Mouse (Mus musculus) embryo, embryonic 10 days (tissue): Measurements from ENCODE around the gene Sidt1.
A peak's percentile ranks its signal among the peaks of the same experiment; 100 is the strongest.

Source experiments
- DNase-seq: peaks from one replicate; pipeline ENCODE4 v3.0.0-alpha.2; 2015; ENCODE audit warnings: low spot score

The Sidt1 gene

GRCm38 (mm10) chr16:44332861-44333284 is at the start of gene Sidt1:
TSS of gene Sidt1 (minus strand) at chr16:44333196.
- peak; percentile 25 for DNase-seq

DNA sequence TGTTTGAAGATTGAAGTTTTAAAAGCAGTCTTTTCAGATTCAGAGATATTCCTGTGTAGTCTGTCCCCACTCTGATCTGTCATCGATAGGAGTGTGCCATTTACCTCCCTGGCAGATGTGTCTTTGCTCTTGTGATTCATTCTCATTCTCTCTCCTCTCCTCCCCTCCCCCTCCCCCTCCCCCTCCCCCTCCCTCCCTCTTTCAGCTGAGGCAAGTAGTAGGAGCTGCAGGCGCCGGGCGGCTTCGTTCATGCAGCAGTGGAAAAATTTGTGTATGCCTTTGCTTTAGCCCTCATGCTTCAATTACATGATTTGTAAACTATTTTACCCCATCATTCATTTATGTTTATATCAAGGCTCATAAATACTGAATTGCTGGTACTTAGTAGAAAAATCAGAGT is 48.6 kb upstream of the Sidt1 start:
- DNase-seq: peak; percentile 10

DNA sequence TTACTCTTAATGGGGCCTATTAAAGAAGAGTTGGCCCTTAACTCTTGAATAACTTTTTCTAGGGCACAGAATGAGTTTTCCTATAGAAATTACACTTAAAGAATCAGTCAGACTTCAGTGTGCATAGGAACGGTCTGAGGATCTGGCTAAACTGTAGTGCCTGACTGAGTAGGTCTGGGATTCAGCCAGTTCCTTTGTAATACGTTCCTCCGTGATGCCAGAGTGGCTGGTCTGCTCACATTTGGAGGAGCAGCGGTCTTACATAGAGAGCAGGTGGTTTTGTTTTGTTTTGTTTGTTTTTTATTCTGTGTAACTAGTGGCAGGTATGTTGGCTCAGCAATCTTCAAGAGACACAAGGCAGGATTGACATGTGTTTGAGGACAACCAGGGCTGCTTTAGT is 47.0 kb upstream of the Sidt1 start:
- DNase-seq: no peak

DNA sequence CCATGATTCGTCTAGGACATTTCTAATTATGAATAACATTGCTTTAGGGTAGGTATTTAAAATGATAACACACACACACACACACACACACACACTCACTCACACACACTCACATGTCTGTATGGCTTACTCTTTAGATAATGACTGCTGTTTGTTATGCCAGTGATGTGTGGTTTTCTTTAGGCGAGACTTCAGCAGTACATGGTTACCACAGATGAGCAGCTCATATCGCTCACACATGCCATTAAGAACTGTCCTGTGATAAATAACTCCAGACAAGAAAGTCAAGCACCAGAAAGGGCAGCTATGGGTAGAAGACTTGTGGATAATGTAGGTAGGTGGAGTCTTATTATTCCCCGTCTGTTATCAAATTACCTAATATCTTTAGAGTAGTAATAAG is 42.5 kb upstream of the Sidt1 start:
- DNase-seq: no peak

- DNase-seq: no peak
Measured at GRCm38 (mm10) chr16:44365522-44365921, 32.5 kb upstream of the Sidt1 start.

DNA sequence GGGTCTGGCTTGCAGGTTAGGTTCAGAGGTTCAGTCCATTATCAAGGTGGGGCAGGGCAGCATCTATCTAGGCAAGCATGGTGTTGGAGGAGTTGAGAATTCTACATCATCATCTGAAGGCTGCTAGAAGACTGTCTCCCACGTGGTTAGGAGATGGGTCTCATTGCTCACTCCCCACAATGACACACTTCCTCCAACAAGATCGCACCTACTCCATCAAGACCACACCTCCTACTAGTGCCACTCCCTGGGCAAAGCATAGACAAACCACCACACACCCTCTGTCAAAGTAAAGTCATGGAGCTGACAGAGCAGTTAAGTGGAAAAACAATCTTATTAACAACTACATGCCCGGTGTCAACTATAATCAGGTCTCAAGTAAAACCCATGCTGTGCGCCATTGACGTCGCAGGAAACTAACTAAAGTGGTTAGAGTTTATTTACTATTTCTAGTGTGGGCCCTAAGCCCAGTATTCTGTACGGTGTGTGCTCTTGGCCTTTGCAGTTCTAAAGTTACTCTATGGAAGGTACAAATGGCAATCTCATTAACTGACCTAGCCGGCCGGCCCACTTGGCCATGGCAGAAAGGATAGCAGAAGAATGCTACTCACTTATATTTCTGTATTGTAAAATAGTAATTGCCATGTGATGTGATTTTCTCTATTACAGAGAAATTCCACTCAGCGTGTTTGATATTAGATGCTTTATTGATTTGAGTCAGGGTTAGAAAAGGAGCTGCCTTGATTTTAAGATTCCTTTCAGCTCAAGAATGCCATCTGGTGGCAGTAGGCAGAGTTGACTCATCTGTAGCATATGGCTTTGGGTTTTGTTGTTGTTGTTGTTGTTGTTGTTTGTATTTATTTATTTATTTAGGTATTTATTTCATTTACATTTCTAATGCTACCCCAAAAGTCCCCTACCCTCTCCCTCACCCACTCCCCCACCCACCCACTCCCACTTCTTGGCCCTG is 29.2 kb upstream of the Sidt1 start:
- DNase-seq: peak; percentile 32

DNA sequence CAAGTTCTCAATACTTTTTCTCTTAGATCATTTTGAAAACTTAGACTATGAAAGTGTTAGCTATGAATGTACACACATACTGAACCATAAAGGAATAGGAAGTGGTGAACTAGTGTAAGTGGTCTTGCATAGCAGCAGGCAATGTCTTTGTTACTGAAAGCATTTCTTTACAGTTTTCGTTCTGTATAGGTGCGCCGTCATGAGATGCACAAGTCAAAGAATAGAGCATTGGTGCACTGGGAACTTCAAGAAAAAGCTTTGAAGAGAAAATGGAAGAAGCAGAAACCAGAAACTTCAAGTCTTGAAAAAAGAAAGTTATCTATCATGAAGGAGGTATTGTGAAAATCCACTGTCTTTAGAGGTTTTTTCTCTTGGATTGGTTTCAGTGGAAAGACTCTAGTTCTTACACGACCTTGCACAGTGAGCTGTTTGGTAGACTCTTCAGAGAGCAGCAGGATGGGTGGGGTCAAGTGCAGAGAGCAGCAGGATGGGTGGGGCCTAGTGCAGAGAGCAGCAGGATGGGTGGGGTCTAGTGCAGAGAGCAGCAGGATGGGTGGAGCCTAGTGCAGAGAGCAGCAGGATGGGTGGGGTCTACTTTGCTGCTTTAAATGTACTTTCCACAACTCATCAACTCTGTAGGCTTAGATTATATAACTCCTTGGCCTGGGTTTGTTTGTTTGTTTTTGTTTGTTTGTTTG is 24.7 kb upstream of the Sidt1 start:
- DNase-seq: peak; percentile 33

- no peak for DNase-seq
Measured at GRCm38 (mm10) chr16:44356291-44356690, 23.3 kb upstream of the Sidt1 start.

GRCm38 (mm10) chr16:44349801-44350397 is 16.9 kb upstream of the Sidt1 start:
- DNase-seq: no peak

- DNase-seq: peak; percentile 95
Measured at GRCm38 (mm10) chr16:44347071-44347901, 14.3 kb upstream of the Sidt1 start, which contains the start of gene Spice1. TSS of gene Spice1 (plus strand) at chr16:44347121.

DNA sequence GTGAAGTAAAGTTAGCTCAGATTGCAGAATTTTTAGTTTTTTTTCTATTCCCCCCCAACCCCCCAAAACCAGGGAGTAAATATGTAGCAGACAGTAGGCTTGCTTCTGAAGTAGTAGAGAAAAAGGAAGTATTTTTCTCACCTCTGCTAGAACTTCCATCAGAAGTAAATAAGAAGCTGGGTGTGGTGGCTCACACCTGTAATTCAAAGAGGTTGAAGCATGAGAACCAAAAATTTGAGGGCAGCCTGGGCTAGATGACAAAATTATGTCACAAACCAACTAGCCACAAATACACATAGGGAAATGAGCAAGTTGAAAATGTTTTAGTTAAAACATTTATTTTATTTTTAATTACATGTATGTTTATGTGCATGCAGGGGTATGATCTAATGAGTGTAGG is 4.5 kb upstream of the Sidt1 start:
- no peak for DNase-seq

DNA sequence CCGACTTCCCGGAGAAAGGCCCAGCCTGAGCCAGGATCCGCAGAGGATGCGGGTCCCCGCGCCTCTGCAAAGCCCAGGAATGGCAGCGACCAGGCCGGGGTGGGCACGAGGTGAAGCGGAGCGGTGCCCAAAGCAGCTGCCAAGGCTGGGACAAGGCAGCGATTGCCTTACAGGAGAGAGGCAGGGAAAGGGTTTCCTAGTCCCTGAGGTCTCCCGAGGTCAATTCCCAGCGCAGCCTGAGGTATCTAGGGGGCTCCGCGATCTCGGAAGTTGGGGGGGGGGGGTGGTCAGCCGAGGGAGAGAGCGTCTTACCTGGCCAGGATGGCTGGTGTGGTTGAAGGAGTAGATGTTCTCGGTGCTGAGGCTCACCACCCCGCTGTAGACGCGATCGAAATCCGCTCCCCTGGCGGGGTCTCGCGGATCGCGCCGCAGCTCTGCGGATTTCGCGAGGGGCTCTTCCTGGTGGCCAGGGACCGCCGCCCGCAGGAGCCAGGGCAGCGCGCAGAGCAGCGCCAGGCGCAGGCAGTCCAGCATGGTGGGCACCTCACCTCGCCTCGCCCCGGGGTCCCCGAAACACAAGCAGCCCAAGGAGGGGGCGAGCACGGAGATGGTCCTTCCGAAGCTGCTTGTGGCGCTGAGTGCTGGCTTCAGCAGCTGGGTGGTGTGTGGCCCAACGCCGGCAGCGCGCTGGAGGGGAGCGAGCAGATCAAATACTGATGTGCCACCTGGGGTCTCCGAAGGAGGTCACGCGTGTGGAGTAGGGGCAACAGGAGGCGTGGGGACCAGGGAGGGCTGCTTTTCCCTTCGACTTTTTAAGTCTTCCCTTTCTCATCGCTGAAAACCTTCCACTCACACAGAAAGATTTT is 768 bp downstream of the Sidt1 start:
- peak; percentile 42 for DNase-seq

DNA sequence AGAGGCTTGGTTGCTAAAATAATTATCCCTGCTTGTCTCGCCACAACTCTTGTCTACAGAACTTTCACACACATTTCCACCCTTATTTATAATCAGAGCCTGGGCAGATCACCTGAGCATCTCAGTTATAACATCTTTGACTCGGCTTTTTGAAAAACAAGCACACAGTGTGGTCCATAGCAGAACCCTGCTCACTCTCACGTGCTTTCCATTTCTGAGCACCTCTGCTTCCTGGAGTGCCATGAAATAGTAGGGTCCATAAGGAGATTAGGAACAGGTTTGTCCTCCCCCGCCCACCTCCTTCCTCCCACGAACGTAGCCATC is 1.4 kb downstream of the Sidt1 start:
- DNase-seq: no peak

- peak; percentile 26 for DNase-seq
Measured at GRCm38 (mm10) chr16:44331154-44331553, 1.8 kb downstream of the Sidt1 start.

DNA sequence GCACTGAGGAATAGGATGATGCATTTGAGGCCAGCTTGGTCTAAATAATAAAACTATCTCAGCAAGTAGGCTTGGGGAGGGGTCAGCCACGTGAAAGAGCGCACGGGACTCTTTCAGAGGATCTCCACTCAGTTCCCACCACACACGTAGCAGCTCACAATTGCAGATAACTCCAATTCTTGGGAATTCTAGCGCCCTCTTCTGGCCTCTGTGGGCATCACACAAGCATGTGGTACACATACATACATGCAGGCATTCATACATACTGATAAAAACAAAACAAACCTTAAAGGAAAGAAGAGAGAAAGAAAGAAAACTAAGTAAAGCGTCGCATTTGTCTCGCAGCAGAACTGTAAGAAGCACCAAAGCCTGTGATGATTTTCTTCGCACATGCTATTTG is 2.3 kb downstream of the Sidt1 start:
- no peak for DNase-seq

DNA sequence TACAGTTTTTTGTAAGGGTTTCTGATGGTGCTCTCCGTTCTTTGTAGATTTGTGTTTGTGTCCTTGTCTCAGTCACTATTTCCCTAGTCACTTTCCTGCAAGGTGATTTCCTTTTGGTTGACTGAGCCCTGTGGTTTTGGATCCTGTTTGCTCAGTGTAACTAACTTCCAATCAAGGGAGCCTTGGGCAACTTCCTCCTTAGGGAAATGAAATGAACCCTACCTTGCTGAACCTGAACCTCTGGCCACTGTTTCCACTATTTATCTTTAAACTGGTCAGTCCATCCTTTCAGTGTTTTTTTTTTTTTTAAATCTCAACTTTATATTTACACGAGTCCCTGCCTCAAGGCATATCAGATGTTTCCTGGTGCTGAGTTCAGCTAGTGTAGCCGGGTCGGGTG is 4.4 kb downstream of the Sidt1 start:
- no peak for DNase-seq

- no peak for DNase-seq
Measured at GRCm38 (mm10) chr16:44320232-44320631, 12.8 kb downstream of the Sidt1 start.

DNA sequence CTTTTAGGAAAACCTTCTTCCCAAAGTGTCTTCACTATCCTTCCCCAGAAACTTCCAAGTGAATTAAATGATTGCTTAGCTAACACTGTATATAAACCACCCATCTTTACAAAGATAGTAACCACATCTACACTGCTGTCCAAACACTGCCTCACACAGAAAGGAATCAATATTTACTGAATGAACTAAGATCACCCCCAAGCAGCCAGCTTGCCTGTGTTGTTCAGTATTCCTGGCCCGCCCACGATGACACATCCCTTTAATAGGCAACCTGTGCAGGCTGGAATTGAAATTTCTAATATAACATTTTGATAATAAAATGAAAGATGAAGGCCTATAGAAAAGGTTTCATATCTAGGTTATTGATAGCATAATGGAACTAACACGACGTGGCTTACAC is 16.6 kb downstream of the Sidt1 start:
- no peak for DNase-seq

GRCm38 (mm10) chr16:44313422-44313821 is 19.6 kb downstream of the Sidt1 start:
- no peak for DNase-seq

DNA sequence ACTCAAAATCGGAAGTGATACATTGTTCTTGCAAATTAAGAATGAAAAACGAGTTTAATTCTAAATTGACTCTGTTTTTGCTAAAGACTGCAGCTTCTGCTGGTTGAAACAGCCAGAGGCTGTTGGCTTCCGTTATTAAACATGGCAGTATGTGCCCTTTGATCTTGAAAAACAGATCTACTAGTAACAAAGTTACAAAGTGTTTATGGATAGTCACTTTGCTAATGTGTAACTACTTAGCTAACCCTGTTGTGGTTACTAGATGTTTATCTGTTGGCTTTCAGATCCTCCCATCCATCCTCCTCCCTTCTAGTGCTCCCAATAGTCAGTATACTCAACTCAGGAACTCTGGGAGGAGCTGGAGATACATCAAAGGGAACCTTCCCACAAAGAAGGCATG is 27.4 kb downstream of the Sidt1 start:
- no peak for DNase-seq

GRCm38 (mm10) chr16:44303822-44304221 is 29.2 kb downstream of the Sidt1 start:
- no peak for DNase-seq
